Mouse (Mus musculus) liver, adult 2 months (tissue): ENCODE data around the gene Dda1.
"Not testable (repeated sequence)": the region's sequence is repeated elsewhere in the genome, so short reads cannot be mapped to it uniquely, and the experiment has no call there.

Experiments used
- CTCF ChIP-seq: fragments of 200-500 bp; IDR thresholded peaks from 2 replicates; pipeline ENCODE4 v1.5.1; 2011; ENCODE audit warnings: low read depth, low read length, control low read depth
- POLR2A ChIP-seq: fragments of 200-500 bp; IDR thresholded peaks from 2 replicates; pipeline ENCODE4 v1.6.1; 2011; ENCODE audit warnings: low read length, control low read depth; ENCODE audit not compliant: insufficient read depth; ENCODE audit errors: extremely low read depth

DNA sequence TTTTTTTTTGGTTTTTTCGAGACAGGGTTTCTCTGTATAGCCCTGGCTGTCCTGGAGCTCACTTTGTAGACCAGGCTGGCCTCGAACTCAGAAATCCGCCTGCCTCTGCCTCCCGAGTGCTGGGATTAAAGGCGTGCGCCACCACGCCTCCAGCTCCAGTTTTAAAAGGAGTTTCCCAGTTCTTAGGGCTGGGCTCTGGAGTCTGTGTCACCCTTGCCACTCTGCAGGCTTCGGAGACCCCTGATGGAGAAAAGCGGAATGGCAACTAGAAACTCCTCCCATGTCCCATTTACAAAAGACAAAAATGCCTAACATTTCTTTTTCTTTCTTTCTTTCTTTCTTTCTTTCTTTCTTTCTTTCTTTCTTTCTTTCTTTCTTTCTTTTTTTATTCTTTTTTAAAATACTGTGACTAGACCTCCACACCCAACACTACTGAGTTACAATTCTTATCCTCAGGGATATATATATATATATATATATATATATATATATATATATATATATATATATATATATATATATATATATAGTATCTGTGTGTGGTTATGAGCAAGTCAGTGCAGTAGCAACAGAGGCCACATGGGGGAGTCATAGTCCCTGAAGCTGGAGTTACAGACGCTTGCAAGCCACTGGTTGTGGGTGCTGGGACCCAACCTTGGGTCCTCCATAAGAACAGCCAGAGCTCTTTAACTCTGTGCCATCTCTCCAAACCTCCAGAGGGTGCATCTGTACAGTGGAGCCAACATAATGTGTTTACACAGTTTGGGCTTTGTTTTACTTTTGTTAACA lies 50.2 kb downstream of the Dda1 start:
- peak; percentile 78 for TF ChIP-seq CTCF
- not testable (repeated sequence) for TF ChIP-seq POLR2A
